Mouse (Mus musculus): Measurements from ENCODE around the gene Fbn1.

- TF ChIP-seq POLR2A (IDR thresholded peaks at IDR 0.05; ENCODE audit: low read depth, low read length) (no peak), CTCF (conservative IDR thresholded peaks at IDR 0.05; ENCODE audit: insufficient read depth, insufficient read length, low read depth, low read length) (no peak)
Observed at GRCm38 (mm10) chr2:125508381-125508780, 588 bp upstream of the Fbn1 start.
